Mouse (Mus musculus): ENCODE data around the gene Prpf3.
"Not testable (repeated sequence)": the region's sequence is repeated elsewhere in the genome, so short reads cannot be mapped to it uniquely, and the experiment has no call there.

The Prpf3 gene

GRCm38 (mm10) chr3:95820046-95821010, 35.4 kb downstream of the Prpf3 start:
- DNase-seq (ENCODE audit: low read depth, low spot score): peak; percentile 64

- DNase-seq (ENCODE audit: low read depth, low spot score): peak; percentile 100
Measured at GRCm38 (mm10) chr3:95819351-95819985, 36.2 kb downstream of the Prpf3 start.

- DNase-seq (ENCODE audit: low read depth, low spot score): peak; percentile 87
Measured at GRCm38 (mm10) chr3:95818571-95819288, 37.0 kb downstream of the Prpf3 start, which contains the start of gene Rprd2. Rprd2 (minus strand) TSS chr3:95818863.

GRCm38 (mm10) chr3:95818026-95818511, 37.6 kb downstream of the Prpf3 start:
- DNase-seq (ENCODE audit: low read depth, low spot score): peak; percentile 73

GRCm38 (mm10) chr3:95816681-95817080, 39.0 kb downstream of the Prpf3 start:
- DNase-seq (ENCODE audit: low read depth, low spot score): peak; percentile 34

GRCm38 (mm10) chr3:95808384-95808783, 47.3 kb downstream of the Prpf3 start:
- DNase-seq (ENCODE audit: low read depth, low spot score): no peak

- DNase-seq (ENCODE audit: low read depth, low spot score): not testable (repeated sequence)
Measured at GRCm38 (mm10) chr3:95807630-95808029, 48.1 kb downstream of the Prpf3 start.

- DNase-seq (ENCODE audit: low read depth, low spot score): no peak
Measured at GRCm38 (mm10) chr3:95806677-95807076, 49.0 kb downstream of the Prpf3 start.

GRCm38 (mm10) chr3:95803851-95804250, 51.8 kb downstream of the Prpf3 start:
- DNase-seq (ENCODE audit: low read depth, low spot score): no peak

- DNase-seq (ENCODE audit: low read depth, low spot score): no peak
Measured at GRCm38 (mm10) chr3:95798756-95799155, 56.9 kb downstream of the Prpf3 start.

- DNase-seq (ENCODE audit: low read depth, low spot score): no peak
Measured at GRCm38 (mm10) chr3:95794299-95794698, 61.4 kb downstream of the Prpf3 start.

GRCm38 (mm10) chr3:95793662-95794061, 62.0 kb downstream of the Prpf3 start:
- DNase-seq (ENCODE audit: low read depth, low spot score): no peak

GRCm38 (mm10) chr3:95785501-95785900, 70.2 kb downstream of the Prpf3 start:
- DNase-seq (ENCODE audit: low read depth, low spot score): no peak

All from A20 (cell line).